Mouse (Mus musculus) forebrain, embryonic 14.5 days (tissue): Measurements from ENCODE around the gene Slc37a3. TPM values are rescaled to one million over a fixed set of nuclear protein-coding genes. Genes with fewer than 3 reads are reported as not detected.

ENCODE experiments used
- ATAC-seq: fragments of 200-750 bp; cut with Nextera tagmentation; 2 replicates; pipeline ENCODE4 v1.8.0; 2017; ENCODE audit warnings: mild to moderate bottlenecking, moderate library complexity
- DNase-seq: peaks from one replicate; pipeline ENCODE4 v3.0.0-alpha.2; 2015; ENCODE audit warnings: low spot score
- H3K27ac ChIP-seq: fragments of 300-500 bp; sonication (generic); 2 replicates; pipeline ENCODE4 v1.5.1; 2014; ENCODE audit warnings: low read depth, mild to moderate bottlenecking, control low read depth, low read length, moderate library complexity
- H3K27me3 ChIP-seq: fragments of 300-500 bp; sonication (generic); replicated peaks from 2 replicates; pipeline ENCODE4 v1.6.1; 2014; ENCODE audit warnings: low read length, control low read depth, mixed read lengths; ENCODE audit not compliant: control insufficient read depth, insufficient read depth
- H3K36me3 ChIP-seq: fragments of 300-500 bp; sonication (generic); 2 replicates; pipeline ENCODE4 v1.6.1; 2014; ENCODE audit warnings: low read length, control low read depth; ENCODE audit not compliant: control insufficient read depth, insufficient read depth
- H3K4me1 ChIP-seq: fragments of 300-500 bp; sonication (generic); 2 replicates; pipeline ENCODE4 v1.6.1; 2014; ENCODE audit warnings: antibody characterized with exemption, low read length, control low read depth; ENCODE audit not compliant: control insufficient read depth, insufficient read depth
- H3K4me2 ChIP-seq: fragments of 300-500 bp; sonication (generic); 2 replicates; pipeline ENCODE4 v1.6.1; 2014; ENCODE audit warnings: mild to moderate bottlenecking, control low read depth, low read length
- H3K4me3 ChIP-seq: fragments of 300-500 bp; sonication (generic); 2 replicates; pipeline ENCODE4 v1.5.1; 2014; ENCODE audit warnings: low read depth, low read length, control low read depth
- H3K9ac ChIP-seq: fragments of 300-500 bp; sonication (generic); 2 replicates; pipeline ENCODE4 v1.6.1; 2014; ENCODE audit warnings: mild to moderate bottlenecking, low read length, control low read depth, moderate library complexity
- H3K9me3 ChIP-seq: fragments of 300-500 bp; sonication (generic); replicated peaks from 2 replicates; pipeline ENCODE4 v1.6.1; 2016; ENCODE audit warnings: low read length, control low read depth, mixed read lengths; ENCODE audit not compliant: control insufficient read depth
- WGBS: fragments of 180-500 bp; shearing (Covaris S2); extraction: QIAGEN DNeasy Blood & Tissue Kit; methylation state at CpG from one replicate; pipeline ENCODE4 v1.1.7; 2014; 5-methylcytosine and 5-hydroxymethylcytosine counted together
- polyA plus RNA-seq: library from polyadenylated mRNA; unstranded; fragments of >200 nt; fragmentation: Nextera tagmentation; extraction: Ambion mirVana; gene quantifications from 2 replicates; pipeline ENCODE4 v1.2.1, GENCODE M21; 2014

The Slc37a3 gene
- 60.0 and 60.2 TPM in 2 replicates for polyA plus RNA-seq

- peaks cover 5% of the 10 kb centered on the region; the same call in 1 of the 2 replicates for H3K36me3 ChIP-seq
- WGBS = under 1% methylated on average over 43 of the region's 43 CpGs
- ATAC-seq (peak; percentile 95), DNase-seq (peak; percentile 89)
- H3K9ac ChIP-seq = peak within 1 kb of the TSS; percentile 92
- H3K27ac ChIP-seq = peak within 1 kb of the TSS; percentile 46; the same call in 1 of the 2 replicates
- peak within 1 kb of the TSS; percentile 95 for H3K4me3 ChIP-seq
- peaks cover 8% of the 10 kb centered on the region; the same call in 1 of the 2 replicates for H3K27me3 ChIP-seq
- H3K4me1 ChIP-seq = peaks cover 8% of the 10 kb centered on the region
- H3K9me3 ChIP-seq = no peaks in the 10 kb centered on the region
- peak within 1 kb of the TSS; percentile 68 for H3K4me2 ChIP-seq
Observed at GRCm38 (mm10) chr6:39377311-39377827, at the start of gene Slc37a3. Gene Slc37a3, minus strand, starts transcription at chr6:39377675.

GRCm38 (mm10) chr6:39426725-39427124 is 49.2 kb upstream of the Slc37a3 start:
- Histone ChIP-seq H3K36me3 (no peaks in the 10 kb centered on the region), H3K27ac (no peak overlapping the region), H3K4me2 (no peak overlapping the region), H3K4me3 (no peak overlapping the region), H3K9me3 (no peaks in the 10 kb centered on the region), H3K4me1 (no peaks in the 10 kb centered on the region), H3K9ac (no peak overlapping the region), H3K27me3 (no peaks in the 10 kb centered on the region; the same call in 1 of the 2 replicates)
- DNase-seq = no peak
- WGBS = 95% methylated on average over 4 of the region's 4 CpGs
- no peak for ATAC-seq

DNA sequence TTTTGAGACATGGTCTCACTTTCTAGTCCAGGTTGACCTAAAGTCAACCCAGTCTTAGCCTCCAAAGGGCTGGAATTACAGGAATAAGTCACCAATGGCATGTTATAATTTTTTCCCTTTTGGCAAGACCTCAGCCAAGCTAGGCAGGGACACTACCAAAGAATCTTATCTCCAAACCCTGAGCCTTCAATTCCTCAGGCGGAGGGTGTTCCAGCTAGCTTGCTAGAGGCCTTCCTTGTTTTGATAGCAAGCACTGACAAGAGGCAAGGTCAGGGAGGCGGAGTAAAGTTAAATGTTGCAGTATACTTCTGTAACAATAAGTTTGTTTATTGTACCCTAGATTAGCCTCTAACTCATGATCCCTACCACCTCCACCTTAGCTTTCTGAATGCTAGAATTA is 47.7 kb upstream of the Slc37a3 start:
- H3K4me2 ChIP-seq = no peak overlapping the region
- no peak for DNase-seq
- no peak overlapping the region for H3K4me3 ChIP-seq
- no peaks in the 10 kb centered on the region for H3K4me1 ChIP-seq
- H3K27me3 ChIP-seq = no peaks in the 10 kb centered on the region; the same call in 1 of the 2 replicates
- H3K9me3 ChIP-seq = no peaks in the 10 kb centered on the region
- ATAC-seq = no peak
- H3K36me3 ChIP-seq = no peaks in the 10 kb centered on the region
- no peak overlapping the region for H3K27ac ChIP-seq
- H3K9ac ChIP-seq = no peak overlapping the region
- 87% methylated on average over 2 of the region's 2 CpGs for WGBS

- no peaks in the 10 kb centered on the region for H3K4me1 ChIP-seq
- no peak for ATAC-seq
- H3K4me2 ChIP-seq = no peak overlapping the region
- H3K36me3 ChIP-seq = no peaks in the 10 kb centered on the region
- no peaks in the 10 kb centered on the region for H3K9me3 ChIP-seq
- 90% methylated on average over 7 of the region's 7 CpGs for WGBS
- H3K9ac ChIP-seq = no peak overlapping the region
- H3K4me3 ChIP-seq = no peak overlapping the region
- no peaks in the 10 kb centered on the region; the same call in 1 of the 2 replicates for H3K27me3 ChIP-seq
- H3K27ac ChIP-seq = no peak overlapping the region
- no peak for DNase-seq
Observed at GRCm38 (mm10) chr6:39423686-39424085, 46.2 kb upstream of the Slc37a3 start.

- Histone ChIP-seq H3K9ac (no peak overlapping the region), H3K27ac (no peak overlapping the region), H3K36me3 (no peaks in the 10 kb centered on the region), H3K4me3 (no peak overlapping the region), H3K9me3 (no peaks in the 10 kb centered on the region), H3K4me2 (no peak overlapping the region), H3K27me3 (no peaks in the 10 kb centered on the region; the same call in 1 of the 2 replicates), H3K4me1 (peaks cover 4% of the 10 kb centered on the region)
- ATAC-seq = no peak
- no peak for DNase-seq
- WGBS = 67% methylated on average over 6 of the region's 6 CpGs
Observed at GRCm38 (mm10) chr6:39423130-39423551, 45.7 kb upstream of the Slc37a3 start.

GRCm38 (mm10) chr6:39420867-39421266 is 43.4 kb upstream of the Slc37a3 start:
- no peak for DNase-seq
- ATAC-seq = no peak
- Histone ChIP-seq H3K4me2 (peak overlapping the region; percentile 62), H3K4me1 (peaks cover 10% of the 10 kb centered on the region), H3K4me3 (peak overlapping the region; percentile 97), H3K27me3 (no peaks in the 10 kb centered on the region; the same call in 1 of the 2 replicates), H3K36me3 (no peaks in the 10 kb centered on the region), H3K9ac (no peak overlapping the region), H3K9me3 (no peaks in the 10 kb centered on the region), H3K27ac (peak overlapping the region; percentile 95; the same call in 1 of the 2 replicates)
- 53% methylated on average over 4 of the region's 4 CpGs for WGBS

DNA sequence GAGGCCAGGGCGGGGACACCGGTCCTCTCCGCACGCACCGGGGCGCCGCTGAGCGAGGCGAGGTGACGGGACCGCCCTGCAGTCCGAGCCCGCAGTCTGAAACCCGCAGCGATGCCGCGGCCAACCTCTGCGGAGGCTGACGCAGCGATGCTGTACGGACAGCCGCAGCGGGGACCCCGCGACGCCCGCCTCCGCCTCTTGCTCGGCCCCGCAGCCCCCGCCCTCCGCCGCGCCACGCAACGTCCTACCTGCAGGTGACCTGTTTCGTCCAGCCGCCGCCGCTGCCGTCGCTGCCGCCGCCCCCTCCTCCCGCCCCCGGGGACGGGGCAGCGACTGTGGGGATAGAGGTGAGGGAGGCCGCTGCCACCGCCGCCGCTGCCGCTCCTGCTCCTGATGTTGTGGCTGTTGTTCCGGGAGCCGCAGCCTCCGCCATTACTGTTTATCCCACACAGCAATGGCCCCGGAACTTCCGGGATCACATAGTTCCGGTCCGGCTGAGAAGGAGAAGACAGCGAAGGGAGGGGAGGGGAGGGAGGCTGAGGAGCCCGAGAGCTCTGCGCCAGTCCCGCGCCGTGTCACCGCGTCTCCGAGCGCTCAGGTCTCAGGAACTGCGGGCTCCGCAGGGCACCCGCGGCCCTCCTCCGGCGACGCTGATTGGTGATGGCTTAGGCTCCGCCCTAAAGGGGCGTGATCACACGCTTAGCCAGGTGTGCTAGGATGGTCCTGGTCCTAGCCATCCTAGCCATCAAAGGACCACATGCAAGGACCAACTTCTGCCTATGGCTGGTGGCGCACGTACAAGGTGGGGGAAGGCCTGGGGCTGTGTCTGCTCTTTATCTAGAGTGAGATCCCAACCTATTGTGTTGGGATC is 42.6 kb upstream of the Slc37a3 start, which contains the start of gene Mkrn1:
Mkrn1 (minus strand) TSS at position 612 of the 871 bp plus-strand sequence.
- ATAC-seq (peak; percentile 95), DNase-seq (peak; percentile 94)
- no peaks in the 10 kb centered on the region; the same call in 1 of the 2 replicates for H3K27me3 ChIP-seq
- peaks cover 10% of the 10 kb centered on the region for H3K4me1 ChIP-seq
- WGBS = under 1% methylated on average over 60 of the region's 82 CpGs
- peak within 1 kb of the TSS; percentile 95 for H3K27ac ChIP-seq
- no peaks in the 10 kb centered on the region for H3K36me3 ChIP-seq
- peak within 1 kb of the TSS; percentile 95 for H3K9ac ChIP-seq
- H3K9me3 ChIP-seq = no peaks in the 10 kb centered on the region
- H3K4me3 ChIP-seq = peak within 1 kb of the TSS; percentile 97
- peak within 1 kb of the TSS; percentile 62 for H3K4me2 ChIP-seq

GRCm38 (mm10) chr6:39419386-39419850 is 41.9 kb upstream of the Slc37a3 start:
- Histone ChIP-seq H3K4me1 (peaks cover 10% of the 10 kb centered on the region), H3K36me3 (no peaks in the 10 kb centered on the region), H3K4me2 (peak overlapping the region; percentile 62), H3K27me3 (no peaks in the 10 kb centered on the region; the same call in 1 of the 2 replicates), H3K4me3 (peak overlapping the region; percentile 97), H3K9me3 (no peaks in the 10 kb centered on the region), H3K27ac (peak overlapping the region; percentile 95), H3K9ac (peak overlapping the region; percentile 95)
- ATAC-seq = no peak
- under 1% methylated on average over 35 of the region's 43 CpGs for WGBS
- DNase-seq = peak; percentile 60
